14 mouse cellular contexts compared by ENCODE assay signal in genomic region chr5:69522064-69522463, GRCm38 (mm10). TPM values are rescaled to one million over a fixed set of nuclear protein-coding genes. Genes with fewer than 3 reads are reported as not detected.
DNase-seq lines count a peak whose midpoint lies in the region; ATAC-seq and TF ChIP-seq lines count a peak whose summit lies in the region.
"Had no signal": no experiment of that assay in that cellular context is flagged by ENCODE, and none has a peak within 500 bp of the region (broad histone marks: within the 10 kb centered on the region; RNA-seq: fewer than 3 reads in every experiment).

No protein-coding gene starts in this region.

- TF ChIP-seq CTCF in liver, postnatal 0 days (IDR thresholded peaks at IDR 0.05; ENCODE audit: low read depth), result no peak

- H3K79me2 ChIP-seq in myocyte (ENCODE audit: control insufficient read depth, insufficient read depth), result no peaks in the 10 kb centered on the region

- ATAC-seq in liver, postnatal 0 days, result no peak
- ATAC-seq in liver, embryonic 12.5 days, result no peak
- peak; percentile 85 for ATAC-seq in activated CD4-positive, CD25-positive, alpha-beta regulatory T cell, adult 4 months

- no peak for TF ChIP-seq EP300 in liver, postnatal 0 days (IDR thresholded peaks at IDR 0.05; ENCODE audit: low read depth)

- no peaks in the 10 kb centered on the region for H3K9me3 ChIP-seq in liver, postnatal 0 days (ENCODE audit: low read length)
- H3K9me3 ChIP-seq in liver, embryonic 12.5 days (replicated peaks), result no peaks in the 10 kb centered on the region
- no peaks in the 10 kb centered on the region for H3K9me3 ChIP-seq in hindbrain, embryonic 10.5 days
- H3K9me3 ChIP-seq: limb, embryonic 12.5 days had no signal

- TF ChIP-seq POLR2A in myocyte (IDR thresholded peaks at IDR 0.05; ENCODE audit: insufficient read length, low read depth), result no peak

- H3K27ac ChIP-seq in liver, postnatal 0 days (ENCODE audit: low read depth), result no peak overlapping the region
- no peak overlapping the region for H3K27ac ChIP-seq in liver, embryonic 12.5 days
- H3K27ac ChIP-seq in hindbrain, embryonic 10.5 days, result no peak overlapping the region
- H3K27ac ChIP-seq: limb, embryonic 12.5 days had no signal

- no peaks in the 10 kb centered on the region for H3K36me3 ChIP-seq in liver, postnatal 0 days (replicated peaks; ENCODE audit: insufficient read depth, low read length)
- no peaks in the 10 kb centered on the region for H3K36me3 ChIP-seq in liver, embryonic 12.5 days
- no peaks in the 10 kb centered on the region for H3K36me3 ChIP-seq in myocyte (ENCODE audit: control insufficient read depth, insufficient read depth)
- no peaks in the 10 kb centered on the region for H3K36me3 ChIP-seq in hindbrain, embryonic 10.5 days
- H3K36me3 ChIP-seq: limb, embryonic 12.5 days had no signal

- no peaks in the 10 kb centered on the region for H3K27me3 ChIP-seq in liver, postnatal 0 days (ENCODE audit: insufficient read depth, low read length)
- no peaks in the 10 kb centered on the region for H3K27me3 ChIP-seq in liver, embryonic 12.5 days (replicated peaks)
- no peaks in the 10 kb centered on the region for H3K27me3 ChIP-seq in myocyte (ENCODE audit: control insufficient read depth, insufficient read depth, insufficient read length)
- H3K27me3 ChIP-seq in hindbrain, embryonic 10.5 days (ENCODE audit: insufficient read depth, poor library complexity, severe bottlenecking), result no peaks in the 10 kb centered on the region
- H3K27me3 ChIP-seq: limb, embryonic 12.5 days had no signal

- no peak overlapping the region for H3K4me3 ChIP-seq in liver, postnatal 0 days (ENCODE audit: low read depth, low read length)
- H3K4me3 ChIP-seq in liver, embryonic 12.5 days, result no peak overlapping the region
- H3K4me3 ChIP-seq in myocyte, result no peak overlapping the region
- H3K4me3 ChIP-seq in hindbrain, embryonic 10.5 days, result no peak overlapping the region
- H3K4me3 ChIP-seq: erythroblast, embryonic 14.5 days; limb, embryonic 12.5 days had no signal

- H3K9ac ChIP-seq in liver, postnatal 0 days (replicated peaks), result no peak overlapping the region
- H3K9ac ChIP-seq in liver, embryonic 12.5 days, result no peak overlapping the region
- H3K9ac ChIP-seq: limb, embryonic 12.5 days; lung, embryonic 14.5 days had no signal

- H3K4me2 ChIP-seq in liver, postnatal 0 days (ENCODE audit: low read depth, low read length), result peak overlapping the region; percentile 27
- no peak overlapping the region for H3K4me2 ChIP-seq in liver, embryonic 12.5 days
- H3K4me2 ChIP-seq in myocyte (ENCODE audit: low read depth), result peak overlapping the region; percentile 63
- H3K4me2 ChIP-seq: limb, embryonic 12.5 days had no signal

- DNase-seq in liver, postnatal 0 days, result no peak
- DNase-seq in CD4-positive helper T cell, adult 2 months (ENCODE audit: low read depth, low spot score), result peak; percentile 32
- no peak for DNase-seq in cerebellum, postnatal 14 days
- no peak for DNase-seq in hindbrain, embryonic 10.5 days (ENCODE audit: low spot score)
- DNase-seq: cerebellum, adult 2 months; embryo, embryonic 11 days; kidney, adult 2 months had no signal

- no peak overlapping the region for H3ac ChIP-seq in myocyte (ENCODE audit: control insufficient read depth, insufficient read length)

- H3K4me1 ChIP-seq in liver, postnatal 0 days (ENCODE audit: insufficient read depth), result no peaks in the 10 kb centered on the region
- H3K4me1 ChIP-seq in liver, embryonic 12.5 days, result no peaks in the 10 kb centered on the region
- no peaks in the 10 kb centered on the region for H3K4me1 ChIP-seq in hindbrain, embryonic 10.5 days (replicated peaks)
- H3K4me1 ChIP-seq: limb, embryonic 12.5 days had no signal

- WGBS in liver, postnatal 0 days (ENCODE audit: insufficient replicate concordance), result 47% methylated on average over 5 of the region's 5 CpGs
- 44% methylated on average over 5 of the region's 5 CpGs for WGBS in liver, embryonic 12.5 days (ENCODE audit: insufficient replicate concordance)
- WGBS in hindbrain, embryonic 10.5 days, result 76% methylated on average over 5 of the region's 5 CpGs

TF ChIP-seq in myocyte, 11 proteins besides CTCF, POLR2A, EP300 and RAD21:
- TF ChIP-seq CEBPB (IDR thresholded peaks at IDR 0.05; ENCODE audit: insufficient read depth, poor library complexity, severe bottlenecking) (no peak), USF1 (IDR thresholded peaks at IDR 0.05; ENCODE audit: low read depth) (no peak), MYOG (IDR thresholded peaks at IDR 0.05; ENCODE audit: control insufficient read depth in 1 of 3, insufficient read depth in 1 of 3, insufficient read length in 2 of 3, low read depth in 2 of 3) (no peak), MAX (IDR thresholded peaks at IDR 0.05; ENCODE audit: low read depth) (no peak), TCF3 (IDR thresholded peaks at IDR 0.05; ENCODE audit: insufficient read length, low read depth) (no peak), SRF (IDR thresholded peaks at IDR 0.05; ENCODE audit: control insufficient read depth, insufficient read length, low read depth) (no peak), REST (IDR thresholded peaks at IDR 0.05; ENCODE audit: insufficient read depth, insufficient read length) (no peak), E2F4 (IDR thresholded peaks at IDR 0.05; ENCODE audit: insufficient read depth) (no peak), TCF12 (IDR thresholded peaks at IDR 0.05; ENCODE audit: insufficient read depth, poor library complexity, severe bottlenecking) (no peak), POLR2AphosphoS2 (IDR thresholded peaks at IDR 0.05; ENCODE audit: insufficient read length, low read depth) (no peak)

RNA-seq across cellular contexts. Expression of gene Yipf7, which starts 20.4 kb away (rescaled TPM):
- polyA plus RNA-seq in liver, postnatal 0 days (2015; fragmentation: Nextera tagmentation; extraction: Ambion mirVana), result 0.49 TPM in 1 of 2 replicates, not detected in the other
- not detected in 2 replicates for polyA plus RNA-seq in liver, embryonic 12.5 days (2016; fragmentation: Nextera tagmentation; extraction: Ambion mirVana)
- not detected for polyA plus RNA-seq in activated CD4-positive, CD25-positive, alpha-beta regulatory T cell, adult 4 months (2017; shearing (Covaris generic))
- 0.77 TPM for polyA plus RNA-seq in myocyte (2012; fragmentation: generic; extraction: Trizol)
- 0.30 TPM in 1 of 2 replicates, not detected in the other for polyA plus RNA-seq in hindbrain, embryonic 10.5 days (2016; fragmentation: Nextera tagmentation; extraction: Ambion mirVana)
- polyA plus RNA-seq: erythroblast, embryonic 14.5 days; hindbrain, embryonic 11.5 days had no signal

RNA-seq across cellular contexts. Expression of gene Guf1, which starts 34.7 kb away (rescaled TPM):
- polyA plus RNA-seq in liver, postnatal 0 days (2015; fragmentation: Nextera tagmentation; extraction: Ambion mirVana), result 9.6 and 10.1 TPM in 2 replicates
- polyA plus RNA-seq in liver, embryonic 12.5 days (2016; fragmentation: Nextera tagmentation; extraction: Ambion mirVana), result 24.4 and 24.8 TPM in 2 replicates
- polyA plus RNA-seq in activated CD4-positive, CD25-positive, alpha-beta regulatory T cell, adult 4 months (2017; shearing (Covaris generic)), result 1 to 10 TPM; 4.5 to 8.7 TPM
- polyA plus RNA-seq in myocyte (2012; fragmentation: generic; extraction: Trizol), result 3.6 TPM
- polyA plus RNA-seq in hindbrain, embryonic 10.5 days (2016; fragmentation: Nextera tagmentation; extraction: Ambion mirVana), result 37.9 and 43.6 TPM in 2 replicates
